Mouse (Mus musculus): ENCODE results near the gene Man1a2.
A peak's percentile ranks its signal among the peaks of the same experiment; 100 is the strongest.

Man1a2 gene

GRCm38 (mm10) chr3:100684234-100684975 lies 898 bp downstream of the Man1a2 start:
- peak; percentile 89 for DNase-seq

- peak; percentile 67 for DNase-seq
Observed at GRCm38 (mm10) chr3:100682841-100683240, 2.5 kb downstream of the Man1a2 start.

- DNase-seq: no peak
Observed at GRCm38 (mm10) chr3:100682281-100682680, 3.0 kb downstream of the Man1a2 start.

- DNase-seq: peak; percentile 88
Observed at GRCm38 (mm10) chr3:100681448-100682092, 3.7 kb downstream of the Man1a2 start.

- DNase-seq: peak; percentile 85
Observed at GRCm38 (mm10) chr3:100680226-100680625, 5.1 kb downstream of the Man1a2 start.

- DNase-seq: peak; percentile 86
Observed at GRCm38 (mm10) chr3:100678951-100679570, 6.2 kb downstream of the Man1a2 start.

GRCm38 (mm10) chr3:100675146-100675545 lies 10.2 kb downstream of the Man1a2 start:
- DNase-seq: peak; percentile 23

GRCm38 (mm10) chr3:100670412-100670811 lies 14.9 kb downstream of the Man1a2 start:
- DNase-seq: no peak

- DNase-seq: no peak
Observed at GRCm38 (mm10) chr3:100653291-100653690, 32.0 kb downstream of the Man1a2 start.

- DNase-seq: no peak
Observed at GRCm38 (mm10) chr3:100641581-100641980, 43.7 kb downstream of the Man1a2 start.

- DNase-seq: no peak
Observed at GRCm38 (mm10) chr3:100636255-100636654, 49.0 kb downstream of the Man1a2 start.

- peak; percentile 81 for DNase-seq
Observed at GRCm38 (mm10) chr3:100634821-100635220, 50.5 kb downstream of the Man1a2 start.

GRCm38 (mm10) chr3:100618511-100618910 lies 66.8 kb downstream of the Man1a2 start:
- peak; percentile 92 for DNase-seq

- no peak for DNase-seq
Observed at GRCm38 (mm10) chr3:100610916-100611315, 74.4 kb downstream of the Man1a2 start.

- no peak for DNase-seq
Observed at GRCm38 (mm10) chr3:100604539-100604938, 80.8 kb downstream of the Man1a2 start.

- DNase-seq: peak; percentile 70
Observed at GRCm38 (mm10) chr3:100599265-100599820, 86.0 kb downstream of the Man1a2 start.

GRCm38 (mm10) chr3:100591053-100591452 lies 94.2 kb downstream of the Man1a2 start:
- DNase-seq: no peak

- no peak for DNase-seq
Observed at GRCm38 (mm10) chr3:100582721-100583355, 102.5 kb downstream of the Man1a2 start.

- DNase-seq: no peak
Observed at GRCm38 (mm10) chr3:100572571-100573183, 112.6 kb downstream of the Man1a2 start.

- no peak for DNase-seq
Observed at GRCm38 (mm10) chr3:100568443-100569390, 116.6 kb downstream of the Man1a2 start.

- no peak for DNase-seq
Observed at GRCm38 (mm10) chr3:100563565-100563964, 121.7 kb downstream of the Man1a2 start.
